22 mouse cellular contexts compared by ENCODE assay signal in genomic region chr6:41215857-41216256, GRCm38 (mm10).
A peak's percentile ranks its signal among the peaks of the same experiment; 100 is the strongest.
DNase-seq lines count a peak whose midpoint lies in the region; ATAC-seq and TF ChIP-seq lines count a peak whose summit lies in the region.
"Had no signal": no experiment of that assay in that cellular context is flagged by ENCODE, and none has a peak within 500 bp of the region (broad histone marks: within the 10 kb centered on the region; RNA-seq: fewer than 3 reads in every experiment).

No protein-coding gene starts in this region.

- TF ChIP-seq POLR2A in spleen, adult 2 months (IDR thresholded peaks at IDR 0.05; ENCODE audit: low read depth, low read length) = no peak

- no peaks in the 10 kb centered on the region for H3K36me3 ChIP-seq in spleen, adult 2 months (ENCODE audit: control insufficient read depth, insufficient read depth, low read length)
- H3K36me3 ChIP-seq: G1E; intestine, embryonic 15.5 days; liver, embryonic 13.5 days; lung, embryonic 15.5 days; stomach, embryonic 15.5 days had no signal

- no peaks in the 10 kb centered on the region for H3K27me3 ChIP-seq in spleen, adult 2 months (ENCODE audit: control insufficient read depth, insufficient read depth, low read length)
- H3K27me3 ChIP-seq: forebrain, embryonic 13.5 days; intestine, embryonic 15.5 days; liver, embryonic 13.5 days; lung, embryonic 15.5 days; stomach, embryonic 15.5 days had no signal

- no peak overlapping the region for H3K4me3 ChIP-seq in spleen, adult 2 months (ENCODE audit: extremely low read depth, insufficient read depth, insufficient read length)
- H3K4me3 ChIP-seq: forebrain, embryonic 13.5 days; heart, adult 2 months; intestine, embryonic 15.5 days; layer of hippocampus, adult 2 months; left cerebral cortex, adult 2 months; liver, embryonic 13.5 days; lung, embryonic 15.5 days; stomach, embryonic 15.5 days had no signal

- H3K4me1 ChIP-seq in spleen, adult 2 months (ENCODE audit: control insufficient read depth, insufficient read depth, insufficient read length) = no peaks in the 10 kb centered on the region; the same call in 1 of the 2 replicates
- H3K4me1 ChIP-seq: forebrain, embryonic 13.5 days; intestine, embryonic 15.5 days; liver, embryonic 13.5 days; lung, embryonic 15.5 days; stomach, embryonic 15.5 days had no signal

- WGBS in spleen, adult 2 months = 44% methylated on average over 4 of the region's 4 CpGs

- ATAC-seq in granulocyte monocyte progenitor cell, adult 5-6 weeks (replicated peaks; ENCODE audit: poor library complexity, severe bottlenecking) = peak; percentile 57
- peak; percentile 44; the same call in 1 of the 2 replicates for ATAC-seq in neutrophil, adult 5-6 weeks (ENCODE audit: extremely low read depth, insufficient number of reproducible peaks, low FRiP score, poor library complexity, severe bottlenecking)
- ATAC-seq: forebrain, embryonic 13.5 days; intestine, embryonic 15.5 days had no signal

- peak; percentile 1; the same call in 1 of the 2 replicates for TF ChIP-seq CTCF in spleen, adult 2 months (IDR thresholded peaks at IDR 0.05; ENCODE audit: extremely low read depth, insufficient read depth, insufficient read length, insufficient replicate concordance)

- intact Hi-C loops in gastrocnemius, postnatal 14 days (cut with DNase I; ENCODE audit: low total_unique reads) = no loop called here

- peak overlapping the region; percentile 22; the same call in 1 of the 2 replicates for H3K27ac ChIP-seq in spleen, adult 2 months (ENCODE audit: insufficient read depth, low read length)
- H3K27ac ChIP-seq: forebrain, embryonic 13.5 days; heart, adult 2 months; intestine, embryonic 15.5 days; layer of hippocampus, adult 2 months; left cerebral cortex, adult 2 months; liver, embryonic 13.5 days; lung, embryonic 15.5 days; stomach, embryonic 15.5 days had no signal

- DNase-seq in spleen, adult 2 months (ENCODE audit: low read depth in 1 of 2, low spot score in 2 of 2) = peak; percentile 16 to 22
- no peak for DNase-seq in spleen, postnatal 14 days (ENCODE audit: low spot score in 2 of 2)
- DNase-seq in thymus, postnatal 4 days = peak; percentile 63
- DNase-seq in gastrocnemius, postnatal 14 days = no peak
- no peak for DNase-seq in lung, postnatal 14 days
- no peak for DNase-seq in right cerebral cortex, postnatal 36 days (ENCODE audit: low spot score in 2 of 2)
- DNase-seq: adrenal gland, adult 8-10 months; cerebellum, adult 11 months; cerebellum, postnatal 14 days; heart, adult 2 months; kidney, postnatal 10 days; liver, embryonic 13.5 days; right cerebral cortex, postnatal 25 days had no signal

Comparison
In these comparisons a context has a peak if more than half of its experiments do, and no peak if none do; other contexts are left out.
1. DNase-seq: peak in spleen, adult 2 months (2 of 2) and thymus, postnatal 4 days (single experiment); none in spleen, postnatal 14 days (0 of 2), gastrocnemius, postnatal 14 days (single experiment), lung, postnatal 14 days (single experiment) and right cerebral cortex, postnatal 36 days (0 of 2).